Mouse (Mus musculus) mouse trophoblast stem cell (cell line): ENCODE measurements around the gene Ptprg.

ENCODE experiments used
- in situ Hi-C, 2 experiments: fragments of 300-500 bp; cut with MseI, MboI; formaldehyde crosslinking; loops; 2 replicates in 1 of 2; 3 replicates in 1 of 2; pipeline ENCODE4 v1.15.1; 2025

Ptprg gene

GRCm38 (mm10) chr14:11874960-11875889, 321.9 kb downstream of the Ptprg start:
- in situ Hi-C loops = no loop called here

- in situ Hi-C loops = no loop called here
These were observed 327.8 kb downstream of the Ptprg start for GRCm38 (mm10) chr14:11881082-11881481.

- in situ Hi-C loops = no loop called here
These were observed 330.0 kb downstream of the Ptprg start for GRCm38 (mm10) chr14:11883142-11883921.

GRCm38 (mm10) chr14:11883995-11884394, 330.7 kb downstream of the Ptprg start:
- in situ Hi-C loops = no loop called here

- in situ Hi-C loops = no loop called here
These were observed 333.1 kb downstream of the Ptprg start for GRCm38 (mm10) chr14:11886417-11886816.

GRCm38 (mm10) chr14:11890890-11891289, 337.6 kb downstream of the Ptprg start:
- in situ Hi-C loops = no loop called here

GRCm38 (mm10) chr14:11892621-11893020, 339.3 kb downstream of the Ptprg start:
- in situ Hi-C loops = no loop called here

GRCm38 (mm10) chr14:11895486-11895885, 342.2 kb downstream of the Ptprg start:
- in situ Hi-C loops = no loop called here

- in situ Hi-C loops = no loop called here
These were observed 349.5 kb downstream of the Ptprg start for GRCm38 (mm10) chr14:11902794-11903193.

- in situ Hi-C loops = no loop called here
These were observed 352.9 kb downstream of the Ptprg start for GRCm38 (mm10) chr14:11906130-11906675.

- in situ Hi-C loops = no loop called here
These were observed 358.9 kb downstream of the Ptprg start for GRCm38 (mm10) chr14:11912253-11912652.

GRCm38 (mm10) chr14:11917225-11917624, 363.9 kb downstream of the Ptprg start:
- in situ Hi-C loops = no loop called here

- in situ Hi-C loops = no loop called here
These were observed 375.2 kb downstream of the Ptprg start for GRCm38 (mm10) chr14:11928545-11928944.

- in situ Hi-C loops = no loop called here
These were observed 379.2 kb downstream of the Ptprg start for GRCm38 (mm10) chr14:11932517-11932916.

- in situ Hi-C loops = no loop called here
These were observed 381.2 kb downstream of the Ptprg start for GRCm38 (mm10) chr14:11934556-11934955.

GRCm38 (mm10) chr14:11935281-11935680, 381.9 kb downstream of the Ptprg start:
- in situ Hi-C loops = no loop called here

GRCm38 (mm10) chr14:11935698-11936097, 382.4 kb downstream of the Ptprg start:
- in situ Hi-C loops = no loop called here

- in situ Hi-C loops = no loop called here
These were observed 385.6 kb downstream of the Ptprg start for GRCm38 (mm10) chr14:11938912-11939311.

- in situ Hi-C loops = no loop called here
These were observed 388.7 kb downstream of the Ptprg start for GRCm38 (mm10) chr14:11941989-11942514.

- in situ Hi-C loops = no loop called here
These were observed 397.0 kb downstream of the Ptprg start for GRCm38 (mm10) chr14:11950379-11950778.

GRCm38 (mm10) chr14:11955020-11955882, 401.9 kb downstream of the Ptprg start:
- in situ Hi-C loops = no loop called here
